Mouse (Mus musculus) cerebellum, adult 2 months (tissue): ENCODE data around the gene Afap1. TPM values are rescaled to one million over a fixed set of nuclear protein-coding genes. Genes with fewer than 3 reads are reported as not detected.

Experiments
- DNase-seq, 2 experiments: peaks; one replicate each; pipeline ENCODE4 v3.0.0; 2021
- H3K27ac ChIP-seq: fragments of 200-500 bp; 2 replicates; pipeline ENCODE4 v1.5.1; 2012; ENCODE audit warnings: low read length, control low read depth, inconsistent platforms; ENCODE audit not compliant: insufficient read depth
- H3K27me3 ChIP-seq: fragments of 200-500 bp; 2 replicates; pipeline ENCODE4 v1.6.1; 2012; ENCODE audit warnings: inconsistent platforms, mild to moderate bottlenecking, low read length, moderate library complexity; ENCODE audit not compliant: control insufficient read depth, insufficient read depth
- H3K4me1 ChIP-seq: fragments of 200-500 bp; 2 replicates; pipeline ENCODE4 v1.6.1; 2011; ENCODE audit warnings: low read length; ENCODE audit not compliant: control insufficient read depth, insufficient read depth
- H3K4me3 ChIP-seq: fragments of 200-500 bp; replicated peaks from 2 replicates; pipeline ENCODE3; 2011; ENCODE audit warnings: mild to moderate bottlenecking, low read depth, low read length, control low read depth; ENCODE audit not compliant: insufficient read depth
- CTCF ChIP-seq: fragments of 200-500 bp; IDR thresholded peaks from 2 replicates; pipeline ENCODE4 v1.5.1; 2011; ENCODE audit warnings: low read depth, mild to moderate bottlenecking, control low read depth, low read length, moderate library complexity, borderline replicate concordance; ENCODE audit not compliant: insufficient read depth
- POLR2A ChIP-seq: fragments of 200-500 bp; IDR thresholded peaks from 2 replicates; pipeline ENCODE4 v1.6.1; 2011; ENCODE audit warnings: low read length, control low read depth, borderline replicate concordance; ENCODE audit not compliant: insufficient read depth
- WGBS: fragments of 180-500 bp; shearing (Covaris S2); methylation state at CpG from one replicate; pipeline ENCODE4 v1.1.7; 2018; 5-methylcytosine and 5-hydroxymethylcytosine counted together
- polyA plus RNA-seq: library from polyadenylated mRNA; depleted of rRNA; stranded (reverse); fragments of >200 nt; gene quantifications from 2 replicates; pipeline ENCODE4 v1.2.3, GENCODE M21; 2012

Gene Afap1
- polyA plus RNA-seq, 1 experiment: 13.6 TPM

GRCm38 (mm10) chr5:35890985-35891730 is 2.0 kb upstream of the Afap1 start:
- H3K4me3 ChIP-seq: no peak overlapping the region
- H3K27me3 ChIP-seq: no peaks in the 10 kb centered on the region; the same call in 1 of the 2 replicates
- TF ChIP-seq POLR2A: no peak
- TF ChIP-seq CTCF: no peak
- no peak for DNase-seq
- no peak overlapping the region for H3K27ac ChIP-seq
- H3K4me1 ChIP-seq: no peaks in the 10 kb centered on the region
- WGBS: 91% methylated on average over 13 of the region's 13 CpGs

- WGBS: 63% methylated on average over 3 of the region's 3 CpGs
- Histone ChIP-seq H3K4me3 (no peak overlapping the region), H3K4me1 (no peaks in the 10 kb centered on the region; the same call in 1 of the 2 replicates), H3K27ac (no peak overlapping the region), H3K27me3 (no peaks in the 10 kb centered on the region; the same call in 1 of the 2 replicates)
- TF ChIP-seq CTCF: no peak
- TF ChIP-seq POLR2A: no peak
- no peak for DNase-seq
These were observed 756 bp upstream of the Afap1 start for GRCm38 (mm10) chr5:35892363-35892762.

GRCm38 (mm10) chr5:35893805-35894260 is 714 bp downstream of the Afap1 start:
- no peaks in the 10 kb centered on the region; the same call in 1 of the 2 replicates for H3K27me3 ChIP-seq
- peak overlapping the region; percentile 77 for H3K4me3 ChIP-seq
- DNase-seq: peak; percentile 73 to 75
- no peak overlapping the region for H3K27ac ChIP-seq
- no peaks in the 10 kb centered on the region; the same call in 1 of the 2 replicates for H3K4me1 ChIP-seq
- under 1% methylated on average over 21 of the region's 21 CpGs for WGBS
- TF ChIP-seq POLR2A: no peak
- TF ChIP-seq CTCF: peak; percentile 39; the same call in 1 of the 2 replicates

GRCm38 (mm10) chr5:35894295-35895047 is 1.4 kb downstream of the Afap1 start:
- H3K27ac ChIP-seq: no peak overlapping the region

GRCm38 (mm10) chr5:35895926-35896325 is 2.8 kb downstream of the Afap1 start:
- no peak overlapping the region for H3K4me3 ChIP-seq
- H3K27ac ChIP-seq: no peak overlapping the region
- TF ChIP-seq CTCF (no peak), POLR2A (no peak)
- H3K27me3 ChIP-seq: no peaks in the 10 kb centered on the region; the same call in 1 of the 2 replicates
- H3K4me1 ChIP-seq: no peaks in the 10 kb centered on the region; the same call in 1 of the 2 replicates
- WGBS: 94% methylated on average over 4 of the region's 4 CpGs
- DNase-seq: no peak

More at GRCm38 (mm10) chr5:35894295-35895047, 1.4 kb downstream of the Afap1 start:
- WGBS: 15% methylated on average over 30 of the region's 30 CpGs
- Histone ChIP-seq H3K4me1 (no peaks in the 10 kb centered on the region; the same call in 1 of the 2 replicates), H3K4me3 (peak overlapping the region; percentile 77), H3K27me3 (no peaks in the 10 kb centered on the region; the same call in 1 of the 2 replicates)
- no peak for TF ChIP-seq CTCF
- DNase-seq: peak in 1 of 2 experiments; percentile 41

GRCm38 (mm10) chr5:35896556-35896955 is 3.4 kb downstream of the Afap1 start:
- WGBS: 69% methylated on average over 4 of the region's 4 CpGs
- H3K27me3 ChIP-seq: no peaks in the 10 kb centered on the region; the same call in 1 of the 2 replicates
- no peak for DNase-seq
- H3K4me1 ChIP-seq: no peaks in the 10 kb centered on the region; the same call in 1 of the 2 replicates
- H3K27ac ChIP-seq: no peak overlapping the region
- no peak for TF ChIP-seq POLR2A
- TF ChIP-seq CTCF: no peak
- no peak overlapping the region for H3K4me3 ChIP-seq

- no peaks in the 10 kb centered on the region; the same call in 1 of the 2 replicates for H3K4me1 ChIP-seq
- no peaks in the 10 kb centered on the region; the same call in 1 of the 2 replicates for H3K27me3 ChIP-seq
- H3K27ac ChIP-seq: no peak overlapping the region
- WGBS: 33% methylated on average over 4 of the region's 4 CpGs
- DNase-seq: no peak
- H3K4me3 ChIP-seq: no peak overlapping the region
- no peak for TF ChIP-seq CTCF
- TF ChIP-seq POLR2A: no peak
These were observed 4.0 kb downstream of the Afap1 start for GRCm38 (mm10) chr5:35897147-35897546.
